Mouse (Mus musculus): ENCODE measurements around the gene Vmn2r65.

Gene Vmn2r65

GRCm38 (mm10) chr7:84964015-84964414 is at the start of gene Vmn2r65:
Gene Vmn2r65, minus strand, starts transcription at chr7:84964115.
- no peak for DNase-seq (ENCODE audit: low spot score in 2 of 2)

DNA sequence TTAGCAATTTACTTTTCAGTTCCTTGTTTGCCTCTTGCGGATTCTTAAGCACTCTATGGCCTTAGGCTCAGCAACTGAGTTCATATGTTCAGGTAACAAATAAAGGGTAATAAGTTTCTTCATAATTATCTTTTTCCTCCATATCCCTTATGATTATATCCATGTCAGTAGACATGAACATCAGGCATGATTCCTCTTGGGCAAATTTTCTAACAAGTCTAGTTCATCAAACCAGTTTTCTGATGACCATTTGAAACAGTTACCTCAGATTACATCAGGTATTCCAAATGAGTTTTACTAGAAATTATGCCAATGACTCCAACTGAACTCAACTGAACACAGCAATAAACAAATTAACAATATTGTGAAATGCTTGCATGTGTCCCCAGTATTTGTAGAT is 48.3 kb upstream of the Vmn2r65 start, which contains the start of gene Vmn2r66:
TSS of gene Vmn2r66 (minus strand) at position 101 of the 400 bp plus-strand sequence.
- DNase-seq (ENCODE audit: low spot score in 2 of 2), result no peak

DNA sequence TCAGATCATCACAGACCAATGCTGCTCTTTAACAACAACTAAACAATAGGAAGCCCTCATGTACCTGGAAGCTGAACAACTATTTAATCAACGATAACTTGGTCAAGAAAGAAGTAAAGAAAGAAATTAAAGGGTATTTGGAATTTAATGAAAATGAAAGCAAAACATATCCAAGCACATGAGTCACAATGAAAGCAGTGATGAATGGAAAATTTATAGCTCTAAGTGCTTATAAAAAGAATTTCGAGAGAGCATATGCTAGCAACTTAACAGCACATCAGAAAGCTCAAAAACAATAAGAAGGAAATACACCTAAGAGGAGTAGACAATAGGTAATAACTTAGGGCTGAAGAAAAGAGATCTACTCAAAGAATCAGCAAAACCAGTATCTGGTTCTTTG is 32.8 kb upstream of the Vmn2r65 start:
- DNase-seq (ENCODE audit: low spot score in 2 of 2), result no peak

Measured in spleen, postnatal 14 days (tissue).